Mouse (Mus musculus) retina, adult 2 months (tissue): ENCODE results near the gene Gm19684.
"Not testable (repeated sequence)": the region's sequence is repeated elsewhere in the genome, so short reads cannot be mapped to it uniquely, and the experiment has no call there.

ENCODE experiments used
- DNase-seq: peaks from one replicate; pipeline ENCODE4 v3.0.0-alpha.2; 2012; ENCODE audit warnings: low read depth, low spot score

Gm19684 gene

DNA sequence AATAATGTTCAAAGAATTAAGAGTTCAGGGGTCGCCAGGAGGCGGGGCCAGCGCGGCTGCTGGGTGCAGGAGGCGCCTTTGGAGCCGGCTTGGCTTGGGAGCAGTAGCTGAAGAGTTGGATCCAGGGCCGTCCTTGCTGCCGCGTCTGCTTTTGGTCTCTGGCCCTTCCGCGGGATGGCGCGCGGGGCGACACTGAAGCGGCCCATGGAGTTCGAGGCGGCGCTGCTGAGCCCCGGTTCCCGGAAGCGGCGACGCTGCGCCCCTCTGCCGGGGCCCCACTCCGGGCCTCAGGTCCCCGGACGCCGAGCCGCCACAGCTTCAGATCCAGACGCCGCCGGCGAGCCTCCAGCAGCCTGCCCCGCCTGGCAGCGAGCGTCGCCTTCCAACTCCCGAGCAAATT lies 57.5 kb downstream of the Gm19684 start:
- DNase-seq = not testable (repeated sequence)
